Mouse (Mus musculus): ENCODE measurements around the gene Mast1.

GRCm38 (mm10) chr8:84986379-84986945 is 49.3 kb upstream of the Mast1 start:
- TF ChIP-seq CTCF (IDR thresholded peaks at IDR 0.05; ENCODE audit: low read depth, low read length) = no peak
- TF ChIP-seq TAL1 (conservative IDR thresholded peaks at IDR 0.05; ENCODE audit: low read depth, low read length) = peak; percentile 70
- TF ChIP-seq GATA1 (IDR thresholded peaks at IDR 0.05; ENCODE audit: borderline replicate concordance, low read length) = no peak
- TF ChIP-seq POLR2AphosphoS5 (IDR thresholded peaks at IDR 0.05; ENCODE audit: insufficient replicate concordance, low read depth, low read length) = no peak
- TF ChIP-seq GATA2 (IDR thresholded peaks at IDR 0.05; ENCODE audit: borderline replicate concordance, low read depth, low read length) = no peak

Measured in G1E (cell line).